Mouse (Mus musculus): Measurements from ENCODE around the gene Scg3.

- TF ChIP-seq CTCF (conservative IDR thresholded peaks at IDR 0.05 in 1 of 2, IDR thresholded peaks at IDR 0.05 in 1 of 2; ENCODE audit: low read depth in 2 of 2, low read length in 2 of 2), result no peak
- TF ChIP-seq E2F4 (IDR thresholded peaks at IDR 0.05; ENCODE audit: insufficient replicate concordance, low read depth, low read length), result no peak
- no peak for TF ChIP-seq USF1 (IDR thresholded peaks at IDR 0.05; ENCODE audit: low read depth, low read length)
- TF ChIP-seq MEF2A (IDR thresholded peaks at IDR 0.05; ENCODE audit: borderline replicate concordance, low read depth, low read length), result no peak
- no peak for TF ChIP-seq ZKSCAN1 (IDR thresholded peaks at IDR 0.05; ENCODE audit: borderline replicate concordance, low read depth, low read length)
- no peak for TF ChIP-seq POLR2A (IDR thresholded peaks at IDR 0.05; ENCODE audit: low read depth, low read length)
- no peak for TF ChIP-seq ETS1 (conservative IDR thresholded peaks at IDR 0.05; ENCODE audit: low read depth, low read length)
- no peak for TF ChIP-seq ZC3H11A (IDR thresholded peaks at IDR 0.05; ENCODE audit: low read depth, low read length)
- TF ChIP-seq NELFE (IDR thresholded peaks at IDR 0.05; ENCODE audit: low read depth, low read length), result no peak
- no peak for TF ChIP-seq TCF12 (IDR thresholded peaks at IDR 0.05; ENCODE audit: low read depth, low read length)
- no peak for TF ChIP-seq ELF1 (IDR thresholded peaks at IDR 0.05; ENCODE audit: low read depth, low read length)
- no peak for TF ChIP-seq PAX5 (IDR thresholded peaks at IDR 0.05; ENCODE audit: low read length)
These were observed 436 bp upstream of the Scg3 start for GRCm38 (mm10) chr9:75684292-75684691.

Measured in CH12.LX (cell line).